Mouse (Mus musculus) granulocyte monocyte progenitor cell, adult 5-6 weeks (primary cell): Measurements from ENCODE around the gene Tacr2. TPM values are rescaled to one million over a fixed set of nuclear protein-coding genes. Genes with fewer than 3 reads are reported as not detected.

ENCODE experiments used
- ATAC-seq: replicated peaks from 2 replicates; pipeline ENCODE4 v1.8.0; 2016; ENCODE audit warnings: mild to moderate bottlenecking, moderate TSS enrichment, inconsistent platforms; ENCODE audit not compliant: poor library complexity, severe bottlenecking
- total RNA-seq, 2 experiments: library from RNA; stranded (forward) in 1 of 2; stranded (reverse) in 1 of 2; fragments of 200-712, 200-1000 nt in 1 of 2; fragments of >200 nt in 1 of 2; fragmentation: Nextera tagmentation in 1 of 2; gene quantifications; 2 replicates each; pipeline ENCODE4 v1.2.3; 2014 to 2017

Tacr2 gene
- total RNA-seq, 2 experiments from 2014 or later: not detected

DNA sequence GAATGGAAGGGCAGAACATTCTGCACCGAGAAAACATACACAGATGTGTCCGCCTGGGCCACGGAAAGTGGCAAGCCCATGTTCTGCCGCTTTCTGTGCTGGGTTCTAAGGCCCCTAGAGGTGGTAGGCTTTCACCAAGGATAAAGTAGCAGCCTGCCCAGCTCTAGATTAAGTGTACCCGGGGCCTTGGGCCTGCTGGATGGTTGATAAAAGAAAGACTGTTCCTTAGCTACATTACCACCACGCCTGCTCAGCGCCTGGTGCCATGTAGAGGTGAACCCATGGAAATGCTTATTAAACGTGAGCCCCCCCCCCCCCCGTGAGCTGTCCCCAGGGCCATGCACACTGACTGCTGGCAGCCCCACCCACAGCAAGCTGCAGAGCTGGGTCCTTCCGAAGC is 15.0 kb upstream of the Tacr2 start:
- ATAC-seq: no peak

GRCm38 (mm10) chr10:62238688-62239087 is 13.6 kb upstream of the Tacr2 start:
- no peak for ATAC-seq

- ATAC-seq: no peak
Measured at GRCm38 (mm10) chr10:62239270-62239669, 13.0 kb upstream of the Tacr2 start.

DNA sequence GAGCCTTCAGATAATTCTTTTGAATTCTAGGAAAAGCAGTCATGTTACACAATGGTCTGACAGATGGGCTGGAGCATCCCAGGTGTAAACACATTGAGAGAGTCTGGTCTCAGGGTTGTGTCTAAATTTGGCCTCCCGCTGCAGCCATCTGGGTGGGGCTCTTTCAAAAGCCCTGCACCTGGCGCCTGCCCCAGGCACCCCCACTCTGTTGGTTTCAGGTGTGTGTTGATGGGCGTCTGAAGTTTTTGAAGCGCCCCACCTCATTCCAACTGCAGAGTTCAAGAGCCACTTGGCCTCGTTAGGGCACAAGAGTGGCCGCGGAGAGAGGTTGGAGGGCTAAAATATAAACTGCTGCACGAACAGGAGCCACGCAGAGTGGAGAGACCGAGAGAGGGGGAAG is 9.9 kb upstream of the Tacr2 start:
- ATAC-seq: no peak

DNA sequence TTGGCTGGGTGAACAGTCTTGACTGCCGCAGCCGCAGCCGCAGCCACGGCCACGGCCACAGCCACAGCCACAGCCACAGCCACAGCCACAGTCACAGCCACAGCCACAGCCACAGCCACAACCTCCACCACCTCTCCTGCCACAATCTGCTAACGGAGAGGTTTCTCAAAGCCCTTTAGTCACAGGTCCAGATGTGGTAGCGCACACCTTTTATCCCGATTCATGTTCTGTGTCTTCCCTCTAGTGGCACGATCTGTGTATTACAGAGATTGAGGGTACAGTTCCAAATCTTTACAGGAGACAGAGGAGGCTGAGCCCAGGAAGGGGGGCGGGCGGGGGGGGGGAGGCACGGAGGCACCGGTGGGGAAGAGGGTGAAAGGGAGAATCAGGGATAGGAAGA is 9.3 kb upstream of the Tacr2 start:
- peak; percentile 42 for ATAC-seq

- no peak for ATAC-seq
Measured at GRCm38 (mm10) chr10:62244067-62244466, 8.2 kb upstream of the Tacr2 start.

GRCm38 (mm10) chr10:62247156-62247555 is 5.1 kb upstream of the Tacr2 start:
- no peak for ATAC-seq

- 0 out of 2 replicates have a peak, but pooled peaks have one; percentile 17 for ATAC-seq
Measured at GRCm38 (mm10) chr10:62247815-62248214, 4.4 kb upstream of the Tacr2 start.

- no peak for ATAC-seq
Measured at GRCm38 (mm10) chr10:62252496-62253235, 428 bp downstream of the Tacr2 start.

DNA sequence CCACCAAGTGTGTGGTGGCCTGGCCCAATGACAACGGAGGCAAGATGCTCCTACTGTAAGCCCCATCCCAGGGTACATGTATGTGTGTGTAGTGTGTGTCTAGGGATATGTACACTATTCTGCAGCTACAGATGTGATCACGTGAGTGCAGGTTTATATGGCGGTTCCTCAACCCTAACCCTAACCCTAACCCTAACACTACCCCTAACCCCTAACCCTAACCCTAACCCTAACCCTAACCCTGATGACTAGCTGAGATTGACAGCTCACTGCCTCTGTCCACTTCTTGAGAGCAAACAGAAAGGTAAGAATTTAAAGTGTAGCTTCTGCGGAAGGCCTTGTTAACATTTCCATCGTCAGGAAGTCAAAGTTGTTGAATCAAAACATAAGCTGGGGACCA is 6.1 kb downstream of the Tacr2 start:
- ATAC-seq: no peak

DNA sequence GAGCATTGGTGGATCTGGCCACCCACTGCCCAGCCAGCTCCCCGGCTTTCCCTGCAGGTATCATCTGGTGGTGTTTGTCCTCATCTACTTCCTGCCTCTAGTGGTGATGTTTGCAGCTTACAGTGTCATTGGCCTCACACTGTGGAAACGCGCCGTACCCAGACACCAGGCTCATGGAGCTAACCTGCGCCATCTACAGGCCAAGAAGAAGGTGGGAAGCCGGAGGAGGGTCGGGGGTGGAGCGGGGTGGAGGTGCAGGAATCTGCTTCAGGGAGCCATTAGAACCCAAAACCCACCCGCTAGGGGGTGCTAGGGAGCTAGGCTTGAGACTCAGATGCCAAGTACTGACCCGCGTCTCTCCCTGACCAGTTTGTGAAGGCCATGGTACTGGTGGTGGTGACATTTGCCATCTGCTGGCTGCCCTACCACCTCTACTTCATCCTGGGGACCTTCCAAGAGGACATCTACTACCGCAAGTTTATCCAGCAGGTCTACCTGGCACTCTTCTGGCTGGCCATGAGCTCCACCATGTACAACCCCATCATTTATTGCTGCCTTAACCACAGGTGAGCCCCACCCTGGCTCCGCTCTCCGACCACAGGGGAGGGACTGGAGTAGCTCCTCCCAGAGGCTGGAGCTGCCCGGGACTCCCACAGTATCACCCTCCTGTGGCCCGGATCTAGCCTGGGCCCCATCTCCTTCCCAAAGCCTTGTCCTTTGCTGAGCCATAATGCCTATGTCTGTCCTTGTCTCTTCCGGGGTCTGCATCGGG is 9.1 kb downstream of the Tacr2 start:
- ATAC-seq: peak; percentile 97

GRCm38 (mm10) chr10:62264299-62264698 is 12.1 kb downstream of the Tacr2 start:
- no peak for ATAC-seq

DNA sequence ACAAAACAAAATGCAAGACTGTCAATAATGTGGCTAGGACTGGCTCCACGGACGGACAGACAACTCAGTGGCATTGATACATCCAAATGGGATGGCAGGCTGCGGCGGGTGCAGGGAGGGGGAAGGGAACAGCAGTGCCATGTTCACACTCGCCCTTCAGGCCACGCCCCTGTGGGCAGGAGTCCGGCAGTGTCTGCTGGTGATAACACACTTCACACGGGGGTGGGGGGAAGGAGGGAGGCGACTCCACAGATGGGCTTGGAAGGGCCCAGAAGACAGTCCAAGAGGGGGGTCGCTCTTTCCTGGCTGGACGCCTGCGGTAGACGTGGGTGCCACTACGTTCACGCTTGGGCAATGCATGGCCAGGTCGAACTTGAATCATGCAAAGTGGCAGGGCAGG is 17.0 kb downstream of the Tacr2 start:
- ATAC-seq: no peak; the same call in 1 of the 2 replicates

DNA sequence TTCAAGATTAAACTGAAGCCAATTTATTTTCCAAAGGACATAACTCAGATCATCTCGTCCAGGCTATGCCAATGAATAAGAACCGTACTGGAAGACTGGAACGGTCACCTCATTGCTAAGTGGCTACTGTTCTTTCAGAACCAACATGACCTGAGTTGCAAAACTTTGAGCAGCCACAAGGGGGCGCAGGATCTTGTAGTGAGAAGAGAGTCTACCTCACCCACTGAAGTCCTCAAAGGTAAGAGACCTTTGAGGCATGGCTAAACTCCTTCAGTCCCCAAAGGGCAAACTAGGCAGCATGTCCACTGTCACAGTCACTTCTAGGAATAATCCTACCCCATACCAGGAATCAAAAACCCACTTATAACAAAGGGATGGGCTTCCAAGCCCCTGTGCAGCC is 23.0 kb downstream of the Tacr2 start:
- ATAC-seq: peak; percentile 55

GRCm38 (mm10) chr10:62277499-62278293 is 25.5 kb downstream of the Tacr2 start:
- no peak for ATAC-seq

DNA sequence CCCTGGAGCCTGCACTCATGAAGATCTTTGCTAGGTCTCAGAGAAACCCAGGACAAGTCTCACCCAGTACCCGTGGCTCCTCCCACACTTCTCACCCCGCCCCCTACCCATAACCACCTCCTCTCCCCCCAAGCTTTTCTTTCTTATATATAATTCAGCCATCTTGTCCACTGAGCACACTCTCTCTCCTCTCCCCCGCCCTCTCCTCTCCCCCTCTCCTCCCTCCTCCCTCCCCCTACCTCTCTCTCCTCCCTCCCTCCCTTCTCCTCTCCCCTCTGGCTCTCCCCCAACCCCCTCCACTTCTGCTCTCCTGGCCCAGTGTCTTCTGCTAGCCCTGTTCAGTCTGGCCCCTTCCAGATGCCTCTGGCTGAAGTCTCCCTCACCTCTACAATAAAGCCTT is 26.8 kb downstream of the Tacr2 start:
- no peak for ATAC-seq

GRCm38 (mm10) chr10:62279671-62280070 is 27.4 kb downstream of the Tacr2 start:
- ATAC-seq: no peak

- no peak for ATAC-seq
Measured at GRCm38 (mm10) chr10:62282782-62283181, 30.5 kb downstream of the Tacr2 start.

GRCm38 (mm10) chr10:62283206-62283792 is 31.1 kb downstream of the Tacr2 start:
- no peak for ATAC-seq

- ATAC-seq: peak; percentile 87
Measured at GRCm38 (mm10) chr10:62287460-62288124, 35.4 kb downstream of the Tacr2 start.
